Mouse (Mus musculus): ENCODE data around the gene Clint1. TPM values are rescaled to one million over a fixed set of nuclear protein-coding genes. Genes with fewer than 3 reads are reported as not detected.
"Not testable (repeated sequence)": the region's sequence is repeated elsewhere in the genome, so short reads cannot be mapped to it uniquely, and the experiment has no call there.

The Clint1 gene
- total RNA-seq, 1 experiment from 2014 or later: 119 TPM

GRCm38 (mm10) chr11:45876036-45876435 is 24.2 kb downstream of the Clint1 start:
- ATAC-seq (ENCODE audit: extremely low read depth, insufficient number of reproducible peaks, low FRiP score, poor library complexity, severe bottlenecking): no peak

GRCm38 (mm10) chr11:45879366-45879765 is 27.5 kb downstream of the Clint1 start:
- not testable (repeated sequence) for ATAC-seq (ENCODE audit: extremely low read depth, insufficient number of reproducible peaks, low FRiP score, poor library complexity, severe bottlenecking)

GRCm38 (mm10) chr11:45881026-45881682 is 29.3 kb downstream of the Clint1 start:
- ATAC-seq (ENCODE audit: extremely low read depth, insufficient number of reproducible peaks, low FRiP score, poor library complexity, severe bottlenecking): no peak

GRCm38 (mm10) chr11:45881683-45882068 is 29.8 kb downstream of the Clint1 start:
- no peak for ATAC-seq (ENCODE audit: extremely low read depth, insufficient number of reproducible peaks, low FRiP score, poor library complexity, severe bottlenecking)

GRCm38 (mm10) chr11:45883270-45883931 is 31.6 kb downstream of the Clint1 start:
- ATAC-seq (ENCODE audit: extremely low read depth, insufficient number of reproducible peaks, low FRiP score, poor library complexity, severe bottlenecking): no peak

- ATAC-seq (ENCODE audit: extremely low read depth, insufficient number of reproducible peaks, low FRiP score, poor library complexity, severe bottlenecking): peak; percentile 76
Measured at GRCm38 (mm10) chr11:45884029-45884428, 32.2 kb downstream of the Clint1 start.

- no peak for ATAC-seq (ENCODE audit: extremely low read depth, insufficient number of reproducible peaks, low FRiP score, poor library complexity, severe bottlenecking)
Measured at GRCm38 (mm10) chr11:45885606-45886230, 33.9 kb downstream of the Clint1 start.

GRCm38 (mm10) chr11:45886596-45886995 is 34.7 kb downstream of the Clint1 start:
- no peak for ATAC-seq (ENCODE audit: extremely low read depth, insufficient number of reproducible peaks, low FRiP score, poor library complexity, severe bottlenecking)

GRCm38 (mm10) chr11:45888471-45889030 is 36.7 kb downstream of the Clint1 start:
- no peak for ATAC-seq (ENCODE audit: extremely low read depth, insufficient number of reproducible peaks, low FRiP score, poor library complexity, severe bottlenecking)

GRCm38 (mm10) chr11:45889981-45890380 is 38.1 kb downstream of the Clint1 start:
- ATAC-seq (ENCODE audit: extremely low read depth, insufficient number of reproducible peaks, low FRiP score, poor library complexity, severe bottlenecking): no peak

GRCm38 (mm10) chr11:45890423-45890822 is 38.6 kb downstream of the Clint1 start:
- ATAC-seq (ENCODE audit: extremely low read depth, insufficient number of reproducible peaks, low FRiP score, poor library complexity, severe bottlenecking): no peak

GRCm38 (mm10) chr11:45892861-45893360 is 41.1 kb downstream of the Clint1 start:
- ATAC-seq (ENCODE audit: extremely low read depth, insufficient number of reproducible peaks, low FRiP score, poor library complexity, severe bottlenecking): no peak

- no peak for ATAC-seq (ENCODE audit: extremely low read depth, insufficient number of reproducible peaks, low FRiP score, poor library complexity, severe bottlenecking)
Measured at GRCm38 (mm10) chr11:45897392-45897791, 45.5 kb downstream of the Clint1 start.

- no peak for ATAC-seq (ENCODE audit: extremely low read depth, insufficient number of reproducible peaks, low FRiP score, poor library complexity, severe bottlenecking)
Measured at GRCm38 (mm10) chr11:45900233-45901015, 48.6 kb downstream of the Clint1 start.

GRCm38 (mm10) chr11:45906109-45906786 is 54.4 kb downstream of the Clint1 start:
- peak; percentile 6; the same call in 1 of the 2 replicates for ATAC-seq (ENCODE audit: extremely low read depth, insufficient number of reproducible peaks, low FRiP score, poor library complexity, severe bottlenecking)

GRCm38 (mm10) chr11:45907301-45907700 is 55.5 kb downstream of the Clint1 start:
- no peak for ATAC-seq (ENCODE audit: extremely low read depth, insufficient number of reproducible peaks, low FRiP score, poor library complexity, severe bottlenecking)

GRCm38 (mm10) chr11:45908070-45908469 is 56.2 kb downstream of the Clint1 start:
- ATAC-seq (ENCODE audit: extremely low read depth, insufficient number of reproducible peaks, low FRiP score, poor library complexity, severe bottlenecking): no peak

- ATAC-seq (ENCODE audit: extremely low read depth, insufficient number of reproducible peaks, low FRiP score, poor library complexity, severe bottlenecking): no peak
Measured at GRCm38 (mm10) chr11:45908894-45909293, 57.0 kb downstream of the Clint1 start.
